Mouse (Mus musculus) MEL (cell line): Measurements from ENCODE around the gene Gdi2. TPM values are rescaled to one million over a fixed set of nuclear protein-coding genes. Genes with fewer than 3 reads are reported as not detected.
"Not testable (repeated sequence)": the region's sequence is repeated elsewhere in the genome, so short reads cannot be mapped to it uniquely, and the experiment has no call there.

Experiments used
- DNase-seq: peaks from one replicate; pipeline ENCODE4 v3.0.0; 2011; ENCODE audit warnings: low read depth, low spot score
- H3K27ac ChIP-seq: 2 replicates; pipeline ENCODE4 v1.5.1; 2012; ENCODE audit warnings: low read depth, mild to moderate bottlenecking, control low read depth, low read length, moderate library complexity; ENCODE audit not compliant: control insufficient read depth
- H3K27me3 ChIP-seq, 2 experiments: fragments of 150-350 bp in 1 of 2; sonication (generic) in 1 of 2; 2 replicates each; pipeline ENCODE4 v1.6.1; 2012; ENCODE audit warnings: low read length in 2 of 2, mild to moderate bottlenecking in 2 of 2, improper control_type of control experiment in 1 of 2, moderate library complexity in 1 of 2; ENCODE audit not compliant: insufficient read depth in 2 of 2, control insufficient read depth in 1 of 2
- H3K36me3 ChIP-seq, 2 experiments: 2 replicates each; pipeline ENCODE4 v1.6.1; 2012 to 2014; ENCODE audit warnings: low read length in 2 of 2, improper control_type of control experiment in 1 of 2, inconsistent platforms in 1 of 2, mild to moderate bottlenecking in 1 of 2; ENCODE audit not compliant: insufficient read depth in 2 of 2, control insufficient read depth in 1 of 2
- H3K4me1 ChIP-seq, 2 experiments: fragments of 150-350 bp in 1 of 2; sonication (generic) in 1 of 2; 2 replicates each; pipeline ENCODE4 v1.6.1; 2012; ENCODE audit warnings: low read length in 2 of 2, improper control_type of control experiment in 1 of 2, mild to moderate bottlenecking in 1 of 2; ENCODE audit not compliant: insufficient read depth in 2 of 2, control insufficient read depth in 1 of 2
- H3K4me3 ChIP-seq, 2 experiments: fragments of 150-350 bp in 1 of 2; sonication (generic) in 1 of 2; 2 replicates each; pipeline ENCODE4 v1.5.1; 2012; ENCODE audit warnings: low read depth in 2 of 2, low read length in 2 of 2, mild to moderate bottlenecking in 2 of 2, moderate library complexity in 2 of 2, control low read depth in 1 of 2, improper control_type of control experiment in 1 of 2; ENCODE audit not compliant: control insufficient read depth in 1 of 2, insufficient read depth in 1 of 2
- H3K79me2 ChIP-seq: 2 replicates; pipeline ENCODE4 v1.6.1; 2012; ENCODE audit warnings: mild to moderate bottlenecking, low read length, moderate library complexity; ENCODE audit not compliant: control insufficient read depth, poor library complexity, insufficient read depth
- H3K9ac ChIP-seq: 2 replicates; pipeline ENCODE4 v1.6.1; 2012; ENCODE audit warnings: low read depth, mild to moderate bottlenecking, control low read depth, low read length, moderate library complexity; ENCODE audit not compliant: control insufficient read depth, poor library complexity, severe bottlenecking
- H3K9me3 ChIP-seq: fragments of 150-350 bp; sonication (generic); replicated peaks from 2 replicates; pipeline ENCODE4 v1.6.1; 2012; ENCODE audit warnings: mild to moderate bottlenecking, low read length, improper control_type of control experiment, moderate library complexity; ENCODE audit not compliant: insufficient read depth
- CHD1 ChIP-seq: IDR thresholded peaks from 2 replicates; pipeline ENCODE4 v1.6.1; 2012; ENCODE audit warnings: low read depth, mild to moderate bottlenecking, inconsistent platforms, low read length, improper control_type of control experiment
- CTCF ChIP-seq, 3 experiments: IDR thresholded peaks in 2 of 3; conservative IDR thresholded peaks in 1 of 3; 2 replicates each; pipeline ENCODE4 v1.5.1; 2011 to 2012; ENCODE audit warnings: low read length in 3 of 3, low read depth in 2 of 3, mild to moderate bottlenecking in 2 of 3, improper control_type of control experiment in 1 of 3, inconsistent platforms in 1 of 3, mixed read lengths in 1 of 3, moderate library complexity in 1 of 3; ENCODE audit not compliant: control insufficient read depth in 1 of 3, insufficient read depth in 1 of 3, poor library complexity in 1 of 3, severe bottlenecking in 1 of 3
- MAFK ChIP-seq: IDR thresholded peaks from 2 replicates; pipeline ENCODE4 v1.6.1; 2011; ENCODE audit warnings: low read depth, mild to moderate bottlenecking, low read length, improper control_type of control experiment, borderline replicate concordance
- MEF2A ChIP-seq: IDR thresholded peaks from 2 replicates; pipeline ENCODE4 v1.6.1; 2014; ENCODE audit warnings: low read depth, mild to moderate bottlenecking, inconsistent platforms, low read length, improper control_type of control experiment; ENCODE audit not compliant: poor library complexity, insufficient replicate concordance, severe bottlenecking; ENCODE audit errors: extremely low read depth
- MYC ChIP-seq: IDR thresholded peaks from 2 replicates; pipeline ENCODE4 v1.6.1; 2011; ENCODE audit warnings: low read depth, mild to moderate bottlenecking, low read length, improper control_type of control experiment, moderate library complexity
- NELFE ChIP-seq: IDR thresholded peaks from 2 replicates; pipeline ENCODE4 v1.6.1; 2011; ENCODE audit warnings: low read depth, low read length, improper control_type of control experiment
- NRF1 ChIP-seq: IDR thresholded peaks from 2 replicates; pipeline ENCODE4 v1.6.1; 2014; ENCODE audit warnings: low read depth, mild to moderate bottlenecking, inconsistent platforms, low read length, improper control_type of control experiment, moderate library complexity; ENCODE audit not compliant: poor library complexity, insufficient read depth, severe bottlenecking
- POLR2AphosphoS5 ChIP-seq: IDR thresholded peaks from 2 replicates; pipeline ENCODE4 v1.6.1; 2012; ENCODE audit warnings: low read depth, borderline replicate concordance, mild to moderate bottlenecking, inconsistent platforms, low read length, moderate library complexity, mixed read lengths
- RAD21 ChIP-seq: IDR thresholded peaks from 2 replicates; pipeline ENCODE4 v1.6.1; 2011; ENCODE audit warnings: mild to moderate bottlenecking, low read depth, low read length, improper control_type of control experiment
- SMC3 ChIP-seq: IDR thresholded peaks from 2 replicates; pipeline ENCODE4 v1.6.1; 2011; ENCODE audit warnings: low read depth, low read length, improper control_type of control experiment
- TAL1 ChIP-seq: IDR thresholded peaks from 2 replicates; pipeline ENCODE4 v1.6.1; 2012; ENCODE audit warnings: mild to moderate bottlenecking, inconsistent platforms, low read length, moderate library complexity, mixed read lengths
- TBP ChIP-seq: IDR thresholded peaks from 2 replicates; pipeline ENCODE4 v1.8.0; 2011; ENCODE audit warnings: low read depth, low read length, improper control_type of control experiment
- UBTF ChIP-seq: IDR thresholded peaks from 2 replicates; pipeline ENCODE4 v1.6.1; 2012; ENCODE audit warnings: low read depth, mild to moderate bottlenecking, inconsistent platforms, low read length, improper control_type of control experiment, moderate library complexity, borderline replicate concordance; ENCODE audit not compliant: insufficient read depth
- USF1 ChIP-seq: IDR thresholded peaks from 2 replicates; pipeline ENCODE4 v1.6.1; 2014; ENCODE audit warnings: low read depth, mild to moderate bottlenecking, inconsistent platforms, low read length, improper control_type of control experiment, moderate library complexity
- ZC3H11A ChIP-seq: IDR thresholded peaks from 2 replicates; pipeline ENCODE4 v1.6.1; 2012; ENCODE audit warnings: low read depth, mild to moderate bottlenecking, inconsistent platforms, low read length, improper control_type of control experiment
- ZMIZ1 ChIP-seq: IDR thresholded peaks from 2 replicates; pipeline ENCODE4 v1.6.1; 2012; ENCODE audit warnings: low read depth, mild to moderate bottlenecking, inconsistent platforms, low read length, improper control_type of control experiment, moderate library complexity
- polyA plus RNA-seq, 2 experiments: library from polyadenylated mRNA; stranded (reverse) in 1 of 2; unstranded in 1 of 2; fragments of >175 nt in 1 of 2; fragments of >200 nt in 1 of 2; gene quantifications; 2 replicates each; pipeline versions ENCODE4 v1.2.1 to v1.2.4; 2012; ENCODE audit warnings: low replicate concordance in 2 of 2, low read depth in 1 of 2; ENCODE audit not compliant: insufficient read length in 2 of 2, insufficient read depth in 1 of 2, missing spikeins in 1 of 2
- total RNA-seq: library from RNA; depleted of rRNA; stranded (reverse); fragments of 300-350 nt; gene quantifications from 2 replicates; pipeline ENCODE4 v1.2.3, GENCODE M21; 2012

Gdi2 gene
- total and polyA plus RNA-seq, 3 experiments = 244 to 470 (median 305) TPM

DNA sequence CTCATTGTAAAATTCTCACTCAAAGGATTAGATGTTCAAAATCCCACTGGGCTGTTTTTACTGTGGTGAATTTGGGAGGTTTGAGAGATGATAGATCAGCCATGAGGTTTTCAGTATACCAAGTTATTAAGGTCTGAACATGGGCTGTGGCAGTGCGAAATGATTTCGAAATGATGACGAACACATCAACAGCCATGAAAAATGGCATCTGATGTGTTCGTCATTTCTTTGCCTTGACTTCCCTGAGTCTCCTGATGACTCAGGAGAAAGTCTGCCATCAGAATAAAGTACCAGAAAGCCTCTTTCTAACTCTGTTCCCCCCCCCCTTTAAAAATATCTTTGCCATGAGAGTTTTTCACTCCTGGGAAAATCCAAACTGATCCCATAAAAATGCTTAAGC is 42.3 kb upstream of the Gdi2 start:
- H3K4me3 ChIP-seq = no peak overlapping the region
- no peaks in the 10 kb centered on the region for H3K36me3 ChIP-seq
- DNase-seq = no peak
- H3K79me2 ChIP-seq = no peaks in the 10 kb centered on the region
- H3K9me3 ChIP-seq = no peaks in the 10 kb centered on the region
- H3K27ac ChIP-seq = no peak overlapping the region
- H3K4me1 ChIP-seq = no peaks in the 10 kb centered on the region
- TF ChIP-seq MEF2A = no peak
- no peak for TF ChIP-seq NRF1
- no peak for TF ChIP-seq USF1
- no peak for TF ChIP-seq MAFK
- no peak for TF ChIP-seq POLR2AphosphoS5
- TF ChIP-seq NELFE = no peak
- no peak for TF ChIP-seq ZMIZ1
- no peak for TF ChIP-seq UBTF
- no peak for TF ChIP-seq CTCF (IDR thresholded peaks at IDR 0.05 in 2 of 3, conservative IDR thresholded peaks at IDR 0.05 in 1 of 3; ENCODE audit: control insufficient read depth in 1 of 3, insufficient read depth in 1 of 3, low read depth in 2 of 3, low read length in 3 of 3, poor library complexity in 1 of 3, severe bottlenecking in 1 of 3)
- TF ChIP-seq MYC = no peak
- no peak for TF ChIP-seq TAL1
- TF ChIP-seq TBP = no peak
- TF ChIP-seq ZC3H11A = no peak
- TF ChIP-seq CHD1 = no peak
- TF ChIP-seq, all 39 proteins: peak for 0
- no peaks in the 10 kb centered on the region for H3K27me3 ChIP-seq
- H3K9ac ChIP-seq = no peak overlapping the region

DNA sequence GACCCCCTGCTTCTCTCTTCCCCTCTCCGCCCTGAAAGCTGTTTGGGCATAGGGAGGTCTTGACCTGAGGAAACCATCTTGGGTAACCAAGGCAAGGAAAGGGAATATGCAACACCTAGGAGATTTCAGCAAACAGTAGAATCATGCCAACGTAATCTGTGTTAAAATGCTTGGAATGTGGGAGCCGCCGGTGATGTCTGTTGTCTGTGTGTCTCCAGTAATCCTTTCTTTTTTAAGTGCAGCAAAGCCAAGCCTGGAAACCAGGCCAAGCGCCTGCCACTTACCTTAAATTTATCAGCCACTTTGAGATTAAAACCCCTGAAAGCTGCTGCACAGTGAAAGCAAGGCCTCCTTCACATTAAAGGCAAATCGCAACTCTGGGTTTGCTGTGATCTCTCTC is 36.8 kb upstream of the Gdi2 start:
- not testable (repeated sequence) for H3K36me3 ChIP-seq, H3K9ac ChIP-seq, H3K27ac ChIP-seq, H3K27me3 ChIP-seq, H3K4me3 ChIP-seq, H3K9me3 ChIP-seq, H3K79me2 ChIP-seq, DNase-seq, H3K4me1 ChIP-seq

DNA sequence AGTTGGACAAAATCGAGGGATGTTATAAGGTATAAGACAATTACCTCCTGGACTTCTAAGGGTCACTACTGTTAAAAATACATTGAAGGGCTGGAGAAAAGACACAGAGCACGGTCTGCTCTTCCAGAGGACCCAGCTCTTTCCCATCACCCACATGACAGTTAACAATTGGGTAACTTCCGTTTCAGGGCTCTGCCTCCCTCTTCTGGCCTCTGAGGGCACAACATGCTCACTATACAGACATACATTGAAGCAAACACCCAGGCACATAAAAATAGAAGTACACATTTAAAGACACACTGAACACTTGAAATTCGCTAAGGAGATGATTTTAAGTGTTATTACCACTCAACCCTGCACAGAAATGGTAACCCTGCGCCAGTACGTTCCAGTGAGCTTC is 22.5 kb upstream of the Gdi2 start:
- not testable (repeated sequence) for H3K79me2 ChIP-seq, H3K9me3 ChIP-seq, H3K27ac ChIP-seq, H3K4me1 ChIP-seq, H3K27me3 ChIP-seq, H3K9ac ChIP-seq, H3K36me3 ChIP-seq, H3K4me3 ChIP-seq
- peak; percentile 24 for TF ChIP-seq RAD21
- peak; percentile 38; the same call in 1 of the 2 replicates for TF ChIP-seq SMC3
- peak; percentile 22 to 41 (median 40); a peak in 4 of 6 replicates for TF ChIP-seq CTCF (IDR thresholded peaks at IDR 0.05 in 2 of 3, conservative IDR thresholded peaks at IDR 0.05 in 1 of 3; ENCODE audit: control insufficient read depth in 1 of 3, insufficient read depth in 1 of 3, low read depth in 2 of 3, low read length in 3 of 3, poor library complexity in 1 of 3, severe bottlenecking in 1 of 3)
- DNase-seq = peak; percentile 44

DNA sequence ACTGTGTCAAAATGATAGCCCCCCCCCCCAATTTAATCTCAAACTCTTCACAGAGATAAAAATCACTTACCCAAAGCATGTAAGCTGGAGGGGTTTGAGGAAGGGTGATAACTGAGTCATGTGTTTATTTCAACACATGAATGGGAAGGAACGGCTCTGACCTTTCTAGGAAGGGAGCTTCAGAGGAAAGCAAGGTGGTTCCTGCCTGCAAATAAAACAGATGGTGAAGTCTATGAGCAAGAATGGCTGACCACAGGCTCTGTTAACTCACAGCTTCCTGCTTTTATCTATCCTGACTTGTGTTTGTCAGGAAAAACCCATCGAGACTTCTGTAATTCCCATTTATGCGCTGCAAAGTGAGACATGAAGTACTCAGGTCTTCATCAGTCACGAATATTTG is 18.5 kb upstream of the Gdi2 start:
- not testable (repeated sequence) for H3K9ac ChIP-seq, H3K79me2 ChIP-seq, H3K36me3 ChIP-seq, H3K27ac ChIP-seq, H3K27me3 ChIP-seq, DNase-seq, H3K9me3 ChIP-seq, H3K4me1 ChIP-seq, H3K4me3 ChIP-seq

DNA sequence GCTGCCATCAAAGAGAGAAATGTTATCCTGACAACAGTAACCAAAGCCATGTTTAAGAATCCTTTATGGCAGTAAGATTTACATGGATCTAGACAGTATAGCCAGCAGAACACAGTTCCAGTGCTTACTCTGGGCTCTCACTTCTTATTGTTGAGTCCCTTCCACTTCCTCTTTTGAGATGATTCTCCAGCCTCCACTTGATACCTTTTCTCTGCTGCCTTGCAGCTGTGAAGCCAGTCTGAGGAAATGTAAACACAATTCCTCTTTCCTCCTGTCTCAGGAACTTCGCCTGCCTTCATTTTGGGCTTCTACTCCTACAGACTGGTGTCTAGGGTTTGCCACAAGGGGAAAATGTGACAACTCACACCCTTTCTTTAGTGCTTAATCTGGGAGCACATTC is 17.9 kb upstream of the Gdi2 start:
- not testable (repeated sequence) for H3K79me2 ChIP-seq, DNase-seq, H3K27ac ChIP-seq, H3K4me1 ChIP-seq, H3K9me3 ChIP-seq, H3K9ac ChIP-seq, H3K27me3 ChIP-seq, H3K4me3 ChIP-seq, H3K36me3 ChIP-seq
